Mouse (Mus musculus) bone marrow, adult 2 months (tissue): ENCODE results near the gene Samd5.

Source experiments
- CTCF ChIP-seq: fragments of 200-500 bp; IDR thresholded peaks from 2 replicates; pipeline ENCODE4 v1.5.1; 2011; ENCODE audit warnings: low read length, control low read depth; ENCODE audit not compliant: control insufficient read depth, insufficient read depth
- POLR2A ChIP-seq: fragments of 200-500 bp; IDR thresholded peaks from 2 replicates; pipeline ENCODE4 v1.6.1; 2011; ENCODE audit warnings: low read depth, mild to moderate bottlenecking, control low read depth, low read length, borderline replicate concordance; ENCODE audit not compliant: control insufficient read depth

DNA sequence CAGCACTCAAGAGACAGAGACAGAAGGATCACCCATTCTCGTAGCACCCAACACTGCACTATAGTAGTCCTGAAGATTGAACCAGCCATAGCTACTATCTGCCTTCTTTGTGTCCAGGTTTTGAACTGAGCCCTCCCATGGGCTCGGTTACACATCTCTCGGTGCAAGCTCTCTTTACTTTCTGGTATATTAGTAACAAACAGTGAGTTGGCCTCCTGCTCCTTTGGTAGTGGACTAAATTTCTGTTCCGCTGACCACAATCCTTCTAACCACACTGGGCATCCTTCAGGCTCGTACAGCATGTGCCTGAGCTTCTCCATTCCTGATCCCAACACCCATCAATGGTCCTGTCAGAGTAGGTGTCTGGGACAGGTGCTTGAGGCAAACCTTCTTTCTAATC is 2.3 kb downstream of the Samd5 start:
- TF ChIP-seq CTCF (no peak), POLR2A (no peak)
